Mouse (Mus musculus): ENCODE data around the gene Gm1553.

The Gm1553 gene

DNA sequence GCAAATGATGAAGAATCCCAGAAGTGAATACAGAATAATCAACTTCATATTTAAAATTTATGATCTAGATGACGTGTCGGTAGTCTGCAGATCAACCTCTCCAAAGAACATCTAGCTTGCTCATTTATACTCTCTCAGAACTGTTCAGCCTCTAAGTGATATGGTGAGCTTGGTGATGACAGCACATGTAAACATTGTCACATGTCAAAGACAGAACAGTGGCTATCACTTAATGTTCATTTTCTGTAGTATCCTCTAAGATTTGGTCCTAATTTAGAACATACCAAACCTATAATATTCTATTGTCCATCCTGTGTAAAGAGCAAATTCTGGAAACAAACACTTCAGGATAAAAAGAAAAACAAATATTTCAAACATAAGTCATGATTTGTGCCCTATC, at the start of gene Gm1553:
TSS of gene Gm1553 (minus strand) at position 101 of the 400 bp plus-strand sequence.
- DNase-seq: no peak
